Mouse (Mus musculus) midbrain, embryonic 15.5 days (tissue): Measurements from ENCODE around the gene Psma7. TPM values are rescaled to one million over a fixed set of nuclear protein-coding genes. Genes with fewer than 3 reads are reported as not detected.

Source experiments
- ATAC-seq: fragments of 200-750 bp; cut with Nextera tagmentation; replicated peaks from 2 replicates; pipeline ENCODE4 v1.8.0; 2017; ENCODE audit warnings: moderate TSS enrichment
- H3K27ac ChIP-seq: fragments of 300-500 bp; sonication (generic); 2 replicates; pipeline ENCODE4 v1.5.1; 2015; ENCODE audit warnings: mild to moderate bottlenecking, inconsistent platforms
- H3K27me3 ChIP-seq: fragments of 300-500 bp; sonication (generic); replicated peaks from 2 replicates; pipeline ENCODE4 v1.6.1; 2015; ENCODE audit warnings: inconsistent platforms
- H3K36me3 ChIP-seq: fragments of 300-500 bp; sonication (generic); replicated peaks from 2 replicates; pipeline ENCODE4 v1.6.1; 2015; ENCODE audit warnings: inconsistent platforms
- H3K4me1 ChIP-seq: fragments of 300-500 bp; sonication (generic); 2 replicates; pipeline ENCODE4 v1.6.1; 2015; ENCODE audit warnings: inconsistent platforms
- H3K4me2 ChIP-seq: fragments of 300-500 bp; sonication (generic); 2 replicates; pipeline ENCODE4 v1.6.1; 2015; ENCODE audit warnings: inconsistent platforms, mild to moderate bottlenecking, moderate library complexity
- H3K4me3 ChIP-seq: fragments of 300-500 bp; sonication (generic); 2 replicates; pipeline ENCODE4 v1.5.1; 2015; ENCODE audit warnings: mild to moderate bottlenecking, inconsistent platforms
- H3K9ac ChIP-seq: fragments of 300-500 bp; sonication (generic); 2 replicates; pipeline ENCODE4 v1.6.1; 2015; ENCODE audit warnings: mild to moderate bottlenecking, inconsistent platforms
- H3K9me3 ChIP-seq: fragments of 300-500 bp; sonication (generic); 2 replicates; pipeline ENCODE4 v1.6.1; 2016; ENCODE audit warnings: inconsistent platforms
- WGBS: fragments of 180-500 bp; shearing (Covaris S2); methylation state at CpG from one replicate; pipeline ENCODE4 v1.1.7; 2015; ENCODE audit warnings: mixed read lengths; 5-methylcytosine and 5-hydroxymethylcytosine counted together
- polyA plus RNA-seq: library from polyadenylated mRNA; unstranded; fragments of >200 nt; fragmentation: Nextera tagmentation; extraction: Ambion mirVana; gene quantifications from 2 replicates; pipeline ENCODE4 v1.2.1, GENCODE M21; 2015

Psma7 gene
- polyA plus RNA-seq, 1 experiment from 2014 or later, result 521 TPM

DNA sequence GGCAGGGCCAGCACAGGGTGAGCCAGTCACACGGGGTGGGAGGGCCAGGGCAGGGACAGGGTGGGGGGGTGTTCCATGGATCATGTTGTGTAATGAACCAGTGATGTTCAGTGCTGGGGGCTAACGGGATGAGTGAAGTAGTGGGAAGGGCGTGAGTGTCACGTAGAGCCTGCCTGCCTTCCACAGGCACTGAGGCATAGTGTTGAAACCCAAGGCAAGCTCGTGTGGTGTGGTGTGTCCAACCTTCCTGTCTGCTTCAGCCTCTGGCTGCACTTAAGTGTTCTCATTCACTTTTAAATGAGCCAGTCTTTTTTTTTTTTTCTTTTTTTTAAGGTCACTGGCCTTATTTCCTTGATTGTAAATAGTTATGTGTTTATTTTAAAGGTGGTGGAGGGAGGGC is 7.5 kb downstream of the Psma7 start:
- Histone ChIP-seq H3K27me3 (no peaks in the 10 kb centered on the region), H3K9ac (no peak overlapping the region), H3K4me1 (peaks cover 5% of the 10 kb centered on the region), H3K27ac (no peak overlapping the region), H3K4me2 (no peak overlapping the region), H3K9me3 (no peaks in the 10 kb centered on the region), H3K36me3 (peaks cover 87% of the 10 kb centered on the region), H3K4me3 (no peak overlapping the region)
- WGBS, result 75% methylated on average over 5 of the region's 5 CpGs
- no peak for ATAC-seq

DNA sequence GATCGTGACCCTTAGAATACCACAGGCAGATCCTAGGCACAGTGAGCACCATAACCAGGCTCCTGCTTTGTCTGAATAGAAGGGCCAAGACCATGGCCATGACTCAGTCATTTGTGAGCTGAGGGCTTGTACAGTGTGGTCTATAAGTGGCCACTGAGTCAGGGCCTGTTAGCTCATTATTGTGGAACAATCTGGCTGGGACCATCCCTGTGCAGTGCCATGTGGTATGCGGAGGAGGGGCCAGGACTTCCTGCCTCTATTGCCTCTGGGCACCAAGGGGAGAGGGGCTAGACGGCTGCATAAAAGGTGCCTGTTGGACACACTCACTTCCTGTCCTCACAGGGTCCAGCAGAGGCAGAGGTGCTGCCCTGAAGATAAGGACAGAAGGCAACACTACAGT is 8.3 kb downstream of the Psma7 start:
- peaks cover 6% of the 10 kb centered on the region for H3K4me1 ChIP-seq
- ATAC-seq, result 0 out of 2 replicates have a peak, but pooled peaks have one; percentile 11
- 74% methylated on average over 3 of the region's 3 CpGs for WGBS
- peaks cover 84% of the 10 kb centered on the region for H3K36me3 ChIP-seq
- H3K9ac ChIP-seq, result no peak overlapping the region
- no peaks in the 10 kb centered on the region for H3K27me3 ChIP-seq
- no peak overlapping the region for H3K4me2 ChIP-seq
- no peak overlapping the region for H3K4me3 ChIP-seq
- H3K9me3 ChIP-seq, result no peaks in the 10 kb centered on the region
- H3K27ac ChIP-seq, result no peak overlapping the region

DNA sequence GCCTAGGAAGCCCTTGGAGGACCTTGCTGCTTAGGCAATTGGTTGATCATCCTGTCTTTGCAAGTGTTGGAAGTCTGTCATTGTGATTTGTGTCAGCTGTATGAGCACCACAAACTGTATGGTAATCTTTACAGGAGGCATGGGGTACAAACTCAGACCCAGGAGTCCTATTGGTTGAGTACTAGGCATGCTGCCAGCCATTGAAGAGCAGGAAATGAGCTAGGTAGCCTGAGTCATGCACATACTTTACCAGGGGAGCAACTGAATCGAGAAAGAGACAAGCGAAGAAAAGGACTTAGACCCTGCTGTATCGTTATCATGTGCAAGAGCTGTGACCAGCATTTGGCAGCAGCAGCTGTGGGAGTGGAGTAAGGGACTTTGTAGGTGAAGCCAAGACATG is 9.3 kb downstream of the Psma7 start:
- peaks cover 82% of the 10 kb centered on the region for H3K36me3 ChIP-seq
- no peak overlapping the region for H3K4me3 ChIP-seq
- no peaks in the 10 kb centered on the region for H3K9me3 ChIP-seq
- WGBS, result 86% methylated on average over 3 of the region's 3 CpGs
- no peak overlapping the region for H3K27ac ChIP-seq
- no peak for ATAC-seq
- H3K4me2 ChIP-seq, result no peak overlapping the region
- H3K4me1 ChIP-seq, result peaks cover 17% of the 10 kb centered on the region
- H3K9ac ChIP-seq, result no peak overlapping the region
- H3K27me3 ChIP-seq, result no peaks in the 10 kb centered on the region

DNA sequence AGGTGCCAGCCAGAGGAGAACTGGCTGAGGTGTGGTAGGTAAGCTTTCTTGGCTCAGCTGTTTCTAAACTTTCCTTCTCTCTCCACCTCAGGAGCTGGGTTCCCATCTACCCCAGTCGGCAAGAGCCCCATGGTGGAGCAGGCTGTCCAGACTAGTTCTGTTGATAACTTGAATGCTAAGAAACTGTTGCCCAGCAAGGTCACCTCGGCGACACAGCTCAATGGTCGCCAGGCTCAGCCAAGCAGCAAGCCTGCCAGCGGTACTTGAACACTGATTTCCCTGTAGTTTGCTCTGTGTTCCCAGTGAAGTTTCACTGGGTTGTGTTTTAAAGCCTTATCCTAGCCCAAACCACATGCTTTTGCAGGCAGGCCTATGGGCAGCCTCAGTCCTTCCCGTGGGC is 11.0 kb downstream of the Psma7 start:
- H3K27me3 ChIP-seq, result no peaks in the 10 kb centered on the region
- H3K36me3 ChIP-seq, result peaks cover 71% of the 10 kb centered on the region
- H3K9me3 ChIP-seq, result no peaks in the 10 kb centered on the region
- no peak overlapping the region for H3K4me2 ChIP-seq
- no peak overlapping the region for H3K4me3 ChIP-seq
- no peak overlapping the region for H3K27ac ChIP-seq
- 85% methylated on average over 6 of the region's 6 CpGs for WGBS
- peaks cover 33% of the 10 kb centered on the region for H3K4me1 ChIP-seq
- ATAC-seq, result no peak
- H3K9ac ChIP-seq, result no peak overlapping the region

DNA sequence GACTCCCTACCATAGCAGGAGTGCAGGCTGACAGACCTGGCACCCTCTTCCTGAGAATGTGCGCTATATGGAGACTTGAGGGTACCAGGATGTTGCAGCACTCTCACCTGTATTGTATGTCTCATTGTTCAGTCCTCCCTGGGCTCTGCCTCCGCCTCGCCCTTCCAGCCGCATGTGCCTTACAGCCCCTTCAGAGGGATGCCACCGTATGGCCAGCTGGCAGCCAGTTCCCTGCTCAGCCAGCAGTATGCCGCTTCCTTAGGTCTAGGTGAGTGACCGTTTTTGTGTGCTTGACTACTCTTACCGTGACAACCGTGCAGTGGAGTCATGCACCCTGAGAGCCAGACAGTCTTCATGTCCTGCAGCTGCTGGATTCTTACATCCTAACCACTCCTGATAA is 14.5 kb downstream of the Psma7 start:
- WGBS, result 75% methylated on average over 9 of the region's 9 CpGs

DNA sequence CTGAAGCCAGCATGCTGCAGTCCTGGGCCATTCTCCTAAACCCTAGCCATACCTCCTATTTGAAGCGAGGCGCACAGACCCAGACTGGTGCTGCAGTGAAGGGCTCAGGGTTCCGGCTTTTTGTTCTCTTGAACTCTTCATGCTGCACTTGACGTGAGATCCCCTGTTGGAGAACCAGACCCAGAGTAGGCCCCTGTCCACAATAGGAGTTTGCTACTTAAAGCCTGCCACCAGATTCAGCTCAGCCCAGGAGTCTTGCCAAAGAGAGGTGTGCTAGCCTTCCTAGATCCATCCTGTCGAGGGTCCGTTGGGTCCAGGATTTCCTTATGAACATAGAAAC is 16.4 kb downstream of the Psma7 start:
- peaks cover 46% of the 10 kb centered on the region for H3K4me1 ChIP-seq

More for the DNA sequence above, 14.5 kb downstream of the Psma7 start:
- peak overlapping the region; percentile 91 for H3K4me3 ChIP-seq
- peak overlapping the region; percentile 97 for H3K4me2 ChIP-seq
- peaks cover 7% of the 10 kb centered on the region; the same call in 1 of the 2 replicates for H3K27me3 ChIP-seq
- H3K4me1 ChIP-seq, result peaks cover 46% of the 10 kb centered on the region
- H3K9ac ChIP-seq, result peak overlapping the region; percentile 90
- peaks cover 37% of the 10 kb centered on the region for H3K36me3 ChIP-seq
- ATAC-seq, result no peak
- H3K9me3 ChIP-seq, result no peaks in the 10 kb centered on the region
- H3K27ac ChIP-seq, result no peak overlapping the region

DNA sequence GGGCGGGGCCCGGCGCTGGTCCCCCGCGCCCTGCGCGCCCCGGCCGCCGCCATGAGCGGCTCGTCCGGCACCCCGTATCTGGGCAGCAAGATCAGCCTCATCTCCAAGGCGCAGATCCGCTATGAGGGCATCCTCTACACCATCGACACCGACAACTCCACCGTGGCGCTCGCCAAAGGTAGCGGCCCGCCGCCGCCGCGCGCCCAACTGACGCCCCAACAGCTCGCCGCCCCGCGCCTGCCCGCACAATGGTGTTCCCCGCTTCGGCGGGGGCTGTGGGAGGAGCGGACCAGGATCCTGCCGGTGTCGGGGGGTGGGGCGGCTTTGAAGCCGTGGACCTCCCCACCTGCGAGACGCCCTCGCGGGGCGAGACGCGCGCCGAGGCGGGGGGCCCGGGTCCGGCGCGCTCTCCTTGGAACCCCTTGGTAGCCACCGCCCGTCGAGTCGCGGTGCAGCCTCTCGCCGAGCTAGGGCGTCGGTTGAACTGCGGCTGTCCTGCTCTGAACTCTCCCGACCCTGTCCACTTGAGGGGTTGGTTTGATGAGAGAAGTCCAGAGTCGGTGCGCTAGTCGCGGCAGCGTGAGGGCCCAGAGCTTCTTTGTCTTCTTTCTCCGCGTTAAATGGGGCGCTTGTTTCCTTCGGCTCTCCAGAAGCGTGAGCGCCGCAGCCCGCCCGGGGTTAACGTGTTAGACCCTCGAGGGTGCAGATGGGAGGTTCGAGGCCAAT is 16.9 kb downstream of the Psma7 start:
- Histone ChIP-seq H3K36me3 (peaks cover 16% of the 10 kb centered on the region; the same call in 1 of the 2 replicates), H3K4me1 (peaks cover 46% of the 10 kb centered on the region), H3K9me3 (no peaks in the 10 kb centered on the region), H3K4me3 (peak overlapping the region; percentile 91), H3K9ac (peak overlapping the region; percentile 90), H3K4me2 (peak overlapping the region; percentile 97), H3K27me3 (peaks cover 18% of the 10 kb centered on the region; the same call in 1 of the 2 replicates), H3K27ac (peak overlapping the region; percentile 98)
- under 1% methylated on average over 77 of the region's 84 CpGs for WGBS
- no peak; the same call in none of the 2 replicates for ATAC-seq

More for the DNA sequence above, 16.4 kb downstream of the Psma7 start:
- 0 out of 2 replicates have a peak, but pooled peaks have one; percentile 1 for ATAC-seq
- Histone ChIP-seq H3K27me3 (peaks cover 18% of the 10 kb centered on the region; the same call in 1 of the 2 replicates), H3K36me3 (peaks cover 21% of the 10 kb centered on the region; the same call in 1 of the 2 replicates), H3K27ac (peak overlapping the region; percentile 98), H3K4me2 (peak overlapping the region; percentile 97), H3K9me3 (no peaks in the 10 kb centered on the region), H3K9ac (peak overlapping the region; percentile 90), H3K4me3 (peak overlapping the region; percentile 91)
- WGBS, result 3% methylated on average over 6 of the region's 6 CpGs

DNA sequence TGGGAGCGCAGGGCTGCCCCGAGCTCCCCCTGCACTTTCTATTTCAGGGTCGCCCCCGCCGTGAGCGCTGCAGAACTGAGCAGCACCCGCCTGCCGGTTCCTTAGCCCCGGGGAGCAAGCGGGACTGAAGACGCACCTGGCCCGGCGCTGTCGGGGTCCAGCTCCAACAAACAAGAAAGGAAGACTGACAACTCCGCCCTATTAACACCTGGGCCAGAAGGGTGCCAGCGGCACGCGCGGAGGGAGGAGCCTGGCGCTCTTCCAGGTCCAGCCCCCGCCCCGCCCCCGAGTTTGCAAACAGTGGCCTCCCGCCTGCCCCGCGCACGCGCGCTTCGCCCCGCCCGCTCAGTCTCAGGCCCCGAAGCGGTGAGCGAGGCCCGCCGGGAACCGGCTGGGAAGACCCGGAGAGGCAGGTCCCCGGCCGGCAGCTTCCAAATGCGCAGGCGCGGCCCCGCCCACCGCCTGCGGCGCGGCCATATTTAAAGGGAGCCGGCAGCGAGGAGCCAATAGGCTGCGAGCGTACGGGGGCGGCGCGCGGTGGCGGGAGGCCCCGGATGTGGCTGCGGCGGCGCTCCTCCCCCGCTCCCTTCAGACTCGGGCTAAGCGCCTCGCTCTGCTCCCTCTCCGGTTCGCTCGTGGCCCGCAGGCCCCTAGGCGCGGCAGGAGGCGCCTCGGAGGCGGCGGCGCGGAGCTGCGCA is 17.7 kb downstream of the Psma7 start, which contains the start of gene Lsm14b:
Lsm14b (plus strand) TSS at position 587 of the 698 bp plus-strand sequence.
- peak; percentile 96 for ATAC-seq
- peaks cover 18% of the 10 kb centered on the region; the same call in 1 of the 2 replicates for H3K27me3 ChIP-seq
- H3K9ac ChIP-seq, result peak within 1 kb of the TSS; percentile 90
- H3K4me3 ChIP-seq, result peak within 1 kb of the TSS; percentile 91
- under 1% methylated on average over 77 of the region's 80 CpGs for WGBS
- peak within 1 kb of the TSS; percentile 98 for H3K27ac ChIP-seq
- H3K4me1 ChIP-seq, result peaks cover 46% of the 10 kb centered on the region
- peaks cover 12% of the 10 kb centered on the region; the same call in 1 of the 2 replicates for H3K36me3 ChIP-seq
- H3K9me3 ChIP-seq, result no peaks in the 10 kb centered on the region
- H3K4me2 ChIP-seq, result peak within 1 kb of the TSS; percentile 97

DNA sequence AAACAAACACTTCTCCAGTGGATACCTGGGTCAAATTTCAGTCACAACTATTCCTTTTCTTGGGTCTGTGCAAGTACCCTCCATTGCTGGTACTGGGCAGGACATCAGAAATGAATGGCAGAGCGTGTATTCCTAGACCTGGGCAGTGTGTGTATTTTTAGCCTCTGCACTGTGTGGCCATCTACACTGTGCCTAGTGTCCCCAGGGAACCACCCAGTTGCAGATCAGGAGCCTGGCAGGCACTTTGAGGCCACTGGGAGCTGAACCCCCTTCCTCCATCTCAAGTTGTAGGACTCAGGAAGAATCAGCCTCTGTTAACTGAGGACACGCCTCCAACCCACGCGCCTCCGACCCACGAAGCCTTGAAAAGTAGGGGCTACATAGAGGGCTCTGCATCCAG is 19.5 kb downstream of the Psma7 start:
- peaks cover 18% of the 10 kb centered on the region; the same call in 1 of the 2 replicates for H3K27me3 ChIP-seq
- H3K4me1 ChIP-seq, result peaks cover 28% of the 10 kb centered on the region
- no peak overlapping the region for H3K9ac ChIP-seq
- no peak overlapping the region for H3K4me2 ChIP-seq
- WGBS, result 63% methylated on average over 6 of the region's 6 CpGs
- no peak overlapping the region for H3K27ac ChIP-seq
- ATAC-seq, result no peak
- H3K9me3 ChIP-seq, result no peaks in the 10 kb centered on the region
- H3K36me3 ChIP-seq, result 0 out of 2 replicates have a peak, but pooled peaks cover 2% of the 10 kb centered on the region
- no peak overlapping the region for H3K4me3 ChIP-seq

DNA sequence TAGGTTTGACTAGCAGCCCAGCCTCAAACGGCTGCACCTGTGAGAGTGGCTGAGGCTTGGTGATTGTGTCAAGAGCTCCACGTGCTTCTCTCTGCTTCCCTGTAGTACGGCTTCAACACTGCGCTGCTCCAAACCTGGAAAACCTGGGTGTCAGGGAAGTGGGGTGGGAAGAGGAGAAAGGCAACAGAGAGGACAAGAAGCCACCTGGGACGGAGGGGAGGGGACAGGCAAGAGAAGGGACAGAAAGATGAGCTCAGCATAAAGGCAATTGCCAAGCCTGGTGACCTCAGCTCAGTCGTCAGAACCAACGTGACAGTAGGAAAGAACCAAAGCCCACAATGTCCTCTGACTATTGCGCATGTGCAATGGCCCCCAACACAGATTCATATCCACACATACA is 21.3 kb downstream of the Psma7 start:
- H3K4me3 ChIP-seq, result no peak overlapping the region
- peaks cover 18% of the 10 kb centered on the region; the same call in 1 of the 2 replicates for H3K27me3 ChIP-seq
- H3K4me1 ChIP-seq, result peaks cover 9% of the 10 kb centered on the region
- H3K36me3 ChIP-seq, result no peaks in the 10 kb centered on the region
- ATAC-seq, result no peak
- no peak overlapping the region for H3K4me2 ChIP-seq
- 82% methylated on average over 8 of the region's 8 CpGs for WGBS
- no peaks in the 10 kb centered on the region for H3K9me3 ChIP-seq
- no peak overlapping the region for H3K9ac ChIP-seq
- H3K27ac ChIP-seq, result no peak overlapping the region

DNA sequence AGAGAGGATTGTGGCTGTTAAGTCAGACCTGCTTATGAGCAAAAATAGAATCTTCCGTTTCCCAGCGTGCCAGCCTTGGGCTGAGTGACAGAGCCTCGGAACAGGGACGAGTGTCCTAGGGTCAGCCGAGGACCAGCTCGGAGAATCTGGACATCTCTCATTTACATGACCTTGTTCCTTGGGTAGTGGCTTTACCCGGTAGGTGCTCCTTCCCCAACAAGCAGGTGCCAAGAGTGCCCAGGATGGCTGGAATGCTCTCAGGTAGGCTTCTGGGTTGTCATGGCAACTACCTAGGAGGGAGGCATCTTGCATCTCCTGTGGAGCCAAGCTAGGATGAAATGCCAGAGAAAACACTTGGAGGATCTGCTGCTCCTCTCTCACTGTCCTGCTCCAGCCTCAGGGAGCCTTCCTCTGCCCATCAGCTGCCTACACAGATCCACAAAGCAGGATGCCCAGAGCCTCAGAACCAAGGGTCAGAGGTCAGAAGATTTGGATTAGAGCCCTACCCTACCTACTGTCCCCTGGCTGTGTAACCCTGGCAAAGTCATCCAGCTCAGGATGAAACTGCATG is 22.1 kb downstream of the Psma7 start:
- no peaks in the 10 kb centered on the region for H3K9me3 ChIP-seq
- H3K27ac ChIP-seq, result no peak overlapping the region
- no peak for ATAC-seq
- H3K4me3 ChIP-seq, result no peak overlapping the region
- 78% methylated on average over 7 of the region's 7 CpGs for WGBS
- peaks cover 18% of the 10 kb centered on the region; the same call in 1 of the 2 replicates for H3K27me3 ChIP-seq
- peaks cover 7% of the 10 kb centered on the region for H3K4me1 ChIP-seq
- no peak overlapping the region for H3K4me2 ChIP-seq
- no peak overlapping the region for H3K9ac ChIP-seq
- H3K36me3 ChIP-seq, result no peaks in the 10 kb centered on the region

DNA sequence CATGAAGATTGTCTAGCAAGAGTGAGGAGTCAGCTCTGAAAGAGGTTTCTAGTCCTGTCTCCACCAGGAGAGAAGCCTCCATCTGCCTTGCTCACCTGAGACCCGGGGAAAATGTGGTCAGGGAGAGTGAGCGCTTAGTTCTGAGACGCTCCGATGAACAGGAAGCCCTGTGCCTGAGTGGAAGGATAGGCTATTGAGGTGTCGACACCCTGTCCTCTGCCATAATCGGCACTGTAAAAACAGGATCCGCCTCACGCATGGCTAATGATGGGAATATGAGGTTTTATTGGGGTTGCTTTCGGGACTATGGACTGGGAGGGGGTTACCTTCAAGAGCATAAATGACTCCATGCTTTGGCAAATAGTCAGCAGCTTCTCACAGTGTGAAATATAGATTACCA is 23.7 kb downstream of the Psma7 start:
- no peaks in the 10 kb centered on the region for H3K36me3 ChIP-seq
- H3K9ac ChIP-seq, result no peak overlapping the region
- 0 out of 2 replicates have a peak, but pooled peaks cover under 1% of the 10 kb centered on the region for H3K4me1 ChIP-seq
- H3K4me3 ChIP-seq, result no peak overlapping the region
- H3K27ac ChIP-seq, result no peak overlapping the region
- ATAC-seq, result no peak
- H3K27me3 ChIP-seq, result peaks cover 18% of the 10 kb centered on the region; the same call in 1 of the 2 replicates
- H3K9me3 ChIP-seq, result no peaks in the 10 kb centered on the region
- WGBS, result 85% methylated on average over 9 of the region's 9 CpGs
- no peak overlapping the region for H3K4me2 ChIP-seq
